Mouse (Mus musculus) midbrain, embryonic 15.5 days (tissue): ENCODE measurements at regions not wholly inside any gene's neighbourhood (a gene's known extent, or its start where the extent isn't known, plus 50 kb on each side); places are given as distances from the start of the nearest gene placed in this dataset.
A peak's percentile ranks its signal among the peaks of the same experiment; 100 is the strongest.

Experiments used
- ATAC-seq: fragments of 200-750 bp; cut with Nextera tagmentation; replicated peaks from 2 replicates; pipeline ENCODE4 v1.8.0; 2017; ENCODE audit warnings: moderate TSS enrichment
- H3K27ac ChIP-seq: fragments of 300-500 bp; sonication (generic); 2 replicates; pipeline ENCODE4 v1.5.1; 2015; ENCODE audit warnings: mild to moderate bottlenecking, inconsistent platforms
- H3K27me3 ChIP-seq: fragments of 300-500 bp; sonication (generic); replicated peaks from 2 replicates; pipeline ENCODE4 v1.6.1; 2015; ENCODE audit warnings: inconsistent platforms
- H3K36me3 ChIP-seq: fragments of 300-500 bp; sonication (generic); replicated peaks from 2 replicates; pipeline ENCODE4 v1.6.1; 2015; ENCODE audit warnings: inconsistent platforms
- H3K4me1 ChIP-seq: fragments of 300-500 bp; sonication (generic); 2 replicates; pipeline ENCODE4 v1.6.1; 2015; ENCODE audit warnings: inconsistent platforms
- H3K4me2 ChIP-seq: fragments of 300-500 bp; sonication (generic); 2 replicates; pipeline ENCODE4 v1.6.1; 2015; ENCODE audit warnings: inconsistent platforms, mild to moderate bottlenecking, moderate library complexity
- H3K4me3 ChIP-seq: fragments of 300-500 bp; sonication (generic); 2 replicates; pipeline ENCODE4 v1.5.1; 2015; ENCODE audit warnings: mild to moderate bottlenecking, inconsistent platforms
- H3K9ac ChIP-seq: fragments of 300-500 bp; sonication (generic); 2 replicates; pipeline ENCODE4 v1.6.1; 2015; ENCODE audit warnings: mild to moderate bottlenecking, inconsistent platforms
- H3K9me3 ChIP-seq: fragments of 300-500 bp; sonication (generic); 2 replicates; pipeline ENCODE4 v1.6.1; 2016; ENCODE audit warnings: inconsistent platforms
- WGBS: fragments of 180-500 bp; shearing (Covaris S2); methylation state at CpG from one replicate; pipeline ENCODE4 v1.1.7; 2015; ENCODE audit warnings: mixed read lengths; 5-methylcytosine and 5-hydroxymethylcytosine counted together

DNA sequence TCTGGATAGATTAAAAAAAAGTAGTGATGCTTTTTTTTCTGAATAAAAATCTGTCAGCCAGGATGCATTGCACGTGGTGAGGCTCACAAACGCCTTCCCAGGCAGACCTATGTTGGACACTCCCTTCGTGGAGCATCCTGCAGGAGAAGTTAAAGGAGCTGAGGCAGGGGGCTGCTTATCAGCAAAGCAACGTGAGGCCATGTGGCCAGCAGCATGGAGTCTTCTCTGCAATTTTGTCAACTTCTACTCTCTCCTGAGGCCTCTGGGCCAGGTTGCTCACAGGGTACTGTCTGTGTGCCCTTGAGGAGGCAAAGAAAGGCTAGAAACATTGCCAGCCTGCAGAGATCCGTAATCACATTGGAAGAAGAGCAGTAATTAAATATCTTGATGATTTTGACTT is 140.0 kb upstream of the Gm17728 start:
- H3K27ac ChIP-seq: no peak overlapping the region
- no peak overlapping the region for H3K4me2 ChIP-seq
- H3K27me3 ChIP-seq: no peaks in the 10 kb centered on the region
- H3K4me3 ChIP-seq: no peak overlapping the region
- H3K36me3 ChIP-seq: no peaks in the 10 kb centered on the region
- no peak for ATAC-seq
- no peak overlapping the region for H3K9ac ChIP-seq
- 77% methylated on average over 5 of the region's 5 CpGs for WGBS
- peaks cover 9% of the 10 kb centered on the region; the same call in 1 of the 2 replicates for H3K4me1 ChIP-seq
- H3K9me3 ChIP-seq: no peaks in the 10 kb centered on the region

DNA sequence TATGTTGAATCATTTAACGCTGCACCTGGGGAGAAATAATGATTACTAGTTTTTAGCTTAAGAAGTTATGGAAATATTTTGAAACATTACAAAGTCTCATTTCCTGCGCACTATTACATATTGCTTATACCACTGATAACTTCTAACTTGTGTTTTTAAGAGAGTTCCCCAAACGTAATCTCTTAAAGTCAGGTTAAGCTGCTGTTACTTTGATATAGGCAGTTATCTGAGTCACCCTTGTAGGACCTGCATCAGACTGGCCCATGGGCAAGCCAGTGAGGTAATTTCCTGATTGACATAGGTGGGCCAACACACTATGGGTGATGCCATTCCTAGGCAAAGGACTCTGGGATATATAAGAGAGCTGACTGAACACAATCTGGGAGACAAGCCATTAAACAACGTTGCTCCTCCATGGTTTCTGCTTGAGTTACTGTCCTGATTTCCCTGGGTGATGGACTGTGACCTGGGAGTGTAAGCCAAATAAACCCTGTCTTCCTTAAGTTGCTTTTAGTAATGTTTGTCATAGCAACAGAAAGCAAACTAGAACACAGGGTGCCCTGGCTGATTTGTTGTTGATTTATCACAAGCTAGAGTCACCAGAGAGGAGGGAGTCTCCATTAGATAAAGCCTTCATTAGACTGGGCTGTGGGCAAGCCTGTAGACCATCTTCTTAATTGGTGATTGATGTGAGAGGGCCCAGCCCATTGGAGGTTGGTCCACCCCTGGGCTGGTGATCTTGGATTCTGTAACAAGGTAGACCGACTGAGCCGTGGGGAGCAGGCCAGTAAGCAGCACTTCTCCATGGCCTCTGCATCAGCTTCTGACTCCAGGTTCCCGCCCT is 139.3 kb upstream of the Gm17728 start:
- no peak for ATAC-seq
- Histone ChIP-seq H3K27me3 (no peaks in the 10 kb centered on the region), H3K36me3 (no peaks in the 10 kb centered on the region), H3K4me3 (no peak overlapping the region), H3K27ac (no peak overlapping the region), H3K9me3 (no peaks in the 10 kb centered on the region), H3K4me2 (no peak overlapping the region), H3K9ac (no peak overlapping the region), H3K4me1 (peaks cover 9% of the 10 kb centered on the region; the same call in 1 of the 2 replicates)
- 92% methylated on average over 7 of the region's 7 CpGs for WGBS

DNA sequence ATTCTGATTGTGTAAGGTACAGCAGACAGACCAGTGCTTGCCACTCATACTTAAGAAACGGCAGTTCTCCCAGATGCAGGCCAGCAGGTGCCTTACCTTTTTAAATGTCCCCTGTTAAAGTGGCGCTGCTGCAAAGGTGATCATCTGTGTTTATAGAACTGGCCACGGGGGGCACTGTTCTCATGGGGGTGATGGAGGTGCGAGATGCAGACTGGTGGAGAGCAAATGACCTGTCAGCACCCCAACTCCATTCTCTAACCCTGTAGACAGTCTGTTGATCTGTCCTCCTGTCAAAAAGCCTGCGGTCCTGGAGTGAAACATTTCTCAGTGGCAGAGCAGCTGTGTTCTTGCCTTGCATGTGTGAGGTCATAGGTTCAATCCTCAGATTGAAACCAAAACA is 135.4 kb upstream of the Gm17728 start:
- ATAC-seq: no peak
- Histone ChIP-seq H3K4me1 (no peaks in the 10 kb centered on the region), H3K4me3 (no peak overlapping the region), H3K9me3 (no peaks in the 10 kb centered on the region), H3K27ac (no peak overlapping the region), H3K36me3 (no peaks in the 10 kb centered on the region), H3K9ac (no peak overlapping the region), H3K27me3 (no peaks in the 10 kb centered on the region), H3K4me2 (no peak overlapping the region)
- WGBS: 61% methylated on average over 5 of the region's 5 CpGs

DNA sequence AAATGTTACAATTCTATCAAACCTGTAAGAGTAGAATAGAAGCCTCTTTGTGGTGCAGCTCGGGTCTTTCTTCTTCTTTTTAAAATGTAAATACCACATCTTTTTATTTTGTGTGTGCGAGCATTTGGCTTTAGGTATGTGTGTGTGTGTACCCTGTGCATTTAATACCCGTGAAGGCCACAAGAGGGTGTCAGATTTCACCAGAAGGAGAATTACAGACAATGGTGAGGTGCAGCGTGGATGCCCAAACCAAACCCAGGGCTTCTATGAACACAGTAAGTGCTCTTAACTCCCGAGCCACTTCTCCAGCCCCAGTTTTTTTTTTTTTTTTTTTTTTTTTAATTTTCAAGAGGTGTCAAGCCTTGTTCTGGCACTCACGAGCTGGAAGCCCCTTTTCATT is 135.0 kb upstream of the Gm17728 start:
- H3K4me3 ChIP-seq: no peak overlapping the region
- no peak for ATAC-seq
- no peaks in the 10 kb centered on the region for H3K4me1 ChIP-seq
- no peak overlapping the region for H3K27ac ChIP-seq
- WGBS: 62% methylated on average over 6 of the region's 6 CpGs
- H3K36me3 ChIP-seq: no peaks in the 10 kb centered on the region
- H3K9ac ChIP-seq: no peak overlapping the region
- H3K4me2 ChIP-seq: no peak overlapping the region
- no peaks in the 10 kb centered on the region for H3K9me3 ChIP-seq
- H3K27me3 ChIP-seq: no peaks in the 10 kb centered on the region

DNA sequence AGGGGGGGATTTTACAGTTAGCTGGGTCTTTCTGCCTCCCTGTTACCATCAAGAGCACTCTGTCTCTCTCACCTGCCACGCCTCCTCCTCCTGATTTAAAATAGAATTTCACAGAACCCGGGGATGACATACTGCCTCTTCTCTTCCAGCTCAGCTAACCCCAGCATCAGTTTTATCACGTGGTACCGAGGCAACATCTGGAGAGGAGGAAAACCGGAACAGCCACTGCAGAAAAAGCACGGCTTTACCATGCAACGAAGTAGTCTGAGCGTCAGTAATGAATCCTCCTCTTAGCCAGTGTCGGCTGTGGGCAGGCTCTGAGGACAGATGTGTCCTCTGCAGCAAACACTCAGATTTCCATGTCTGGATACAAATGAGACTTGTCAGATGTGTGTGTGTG is 134.2 kb upstream of the Gm17728 start:
- H3K4me1 ChIP-seq: no peaks in the 10 kb centered on the region
- no peak overlapping the region for H3K27ac ChIP-seq
- H3K27me3 ChIP-seq: no peaks in the 10 kb centered on the region
- H3K9ac ChIP-seq: no peak overlapping the region
- WGBS: 57% methylated on average over 9 of the region's 9 CpGs
- H3K4me3 ChIP-seq: no peak overlapping the region
- H3K4me2 ChIP-seq: no peak overlapping the region
- no peaks in the 10 kb centered on the region for H3K36me3 ChIP-seq
- ATAC-seq: no peak
- no peaks in the 10 kb centered on the region for H3K9me3 ChIP-seq

DNA sequence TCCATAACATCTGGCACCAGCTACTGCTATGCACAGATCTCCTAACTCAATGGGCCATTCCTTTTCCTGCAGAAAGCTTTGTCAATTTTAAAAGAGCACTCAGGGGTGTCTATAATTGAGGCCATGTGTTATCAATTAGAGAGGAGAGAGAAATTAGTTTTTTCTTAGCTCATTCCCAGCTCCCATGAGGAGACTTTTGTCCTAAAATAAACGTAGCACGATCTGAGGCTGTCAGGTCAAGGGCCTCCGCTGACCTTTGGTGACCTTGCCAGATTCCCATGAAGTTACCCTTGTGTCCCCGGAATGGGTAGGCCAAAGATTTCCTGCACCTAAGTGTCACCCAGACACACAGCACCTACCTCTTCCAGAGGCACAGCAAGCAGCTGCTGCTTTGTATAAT is 130.3 kb upstream of the Gm17728 start:
- no peaks in the 10 kb centered on the region for H3K27me3 ChIP-seq
- no peaks in the 10 kb centered on the region for H3K9me3 ChIP-seq
- no peak overlapping the region for H3K4me2 ChIP-seq
- H3K9ac ChIP-seq: no peak overlapping the region
- 37% methylated on average over 4 of the region's 4 CpGs for WGBS
- H3K27ac ChIP-seq: no peak overlapping the region
- no peak overlapping the region for H3K4me3 ChIP-seq
- H3K36me3 ChIP-seq: no peaks in the 10 kb centered on the region
- no peak for ATAC-seq
- no peaks in the 10 kb centered on the region for H3K4me1 ChIP-seq

DNA sequence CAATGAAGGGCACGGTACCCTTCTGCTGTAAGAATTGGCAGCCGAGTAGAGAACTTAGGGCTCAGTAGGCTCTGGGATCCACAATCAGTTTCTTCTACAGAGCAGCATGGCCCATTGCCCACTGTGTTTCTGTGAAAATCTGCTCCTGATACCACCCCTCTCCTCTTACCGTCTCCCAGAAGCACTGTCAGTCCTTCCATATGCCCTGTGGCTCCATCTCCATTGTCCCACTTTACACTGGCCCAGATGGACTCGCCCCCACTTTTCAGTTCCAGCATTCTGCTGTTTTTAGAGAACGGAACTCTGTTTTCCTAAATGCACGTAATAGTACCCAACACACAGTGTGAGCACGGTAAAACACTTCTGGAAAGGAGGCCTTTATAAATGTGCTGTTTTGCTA is 129.6 kb upstream of the Gm17728 start:
- no peaks in the 10 kb centered on the region for H3K9me3 ChIP-seq
- H3K4me2 ChIP-seq: no peak overlapping the region
- 86% methylated on average over 7 of the region's 7 CpGs for WGBS
- no peaks in the 10 kb centered on the region for H3K36me3 ChIP-seq
- no peaks in the 10 kb centered on the region for H3K27me3 ChIP-seq
- H3K9ac ChIP-seq: no peak overlapping the region
- no peak overlapping the region for H3K4me3 ChIP-seq
- H3K27ac ChIP-seq: no peak overlapping the region
- ATAC-seq: no peak
- H3K4me1 ChIP-seq: no peaks in the 10 kb centered on the region

DNA sequence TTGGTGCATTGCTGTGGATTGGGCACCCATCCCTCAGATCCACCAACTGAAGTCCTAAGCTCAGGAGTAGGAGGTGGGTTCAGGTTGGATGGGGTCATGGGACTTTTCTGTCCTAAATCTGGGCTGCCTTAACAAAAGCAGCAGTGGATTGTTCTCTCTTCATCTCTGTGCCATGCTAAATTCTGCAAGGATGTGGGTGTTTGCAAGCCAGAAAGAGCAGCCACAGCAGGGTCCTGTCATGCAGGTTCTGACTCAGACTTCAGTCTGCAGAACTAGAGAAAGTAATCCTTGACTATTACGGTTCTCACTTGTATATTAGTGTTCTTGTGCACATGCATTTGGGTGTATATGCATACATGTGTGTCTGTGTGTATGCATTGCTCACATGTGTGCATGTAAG is 125.5 kb upstream of the Gm17728 start:
- Histone ChIP-seq H3K9me3 (no peaks in the 10 kb centered on the region), H3K36me3 (no peaks in the 10 kb centered on the region), H3K4me3 (no peak overlapping the region), H3K27ac (no peak overlapping the region), H3K4me2 (no peak overlapping the region), H3K27me3 (no peaks in the 10 kb centered on the region), H3K9ac (no peak overlapping the region), H3K4me1 (peaks cover 2% of the 10 kb centered on the region)
- no peak for ATAC-seq
- WGBS: 85% methylated on average over 1 of the region's 1 CpGs

DNA sequence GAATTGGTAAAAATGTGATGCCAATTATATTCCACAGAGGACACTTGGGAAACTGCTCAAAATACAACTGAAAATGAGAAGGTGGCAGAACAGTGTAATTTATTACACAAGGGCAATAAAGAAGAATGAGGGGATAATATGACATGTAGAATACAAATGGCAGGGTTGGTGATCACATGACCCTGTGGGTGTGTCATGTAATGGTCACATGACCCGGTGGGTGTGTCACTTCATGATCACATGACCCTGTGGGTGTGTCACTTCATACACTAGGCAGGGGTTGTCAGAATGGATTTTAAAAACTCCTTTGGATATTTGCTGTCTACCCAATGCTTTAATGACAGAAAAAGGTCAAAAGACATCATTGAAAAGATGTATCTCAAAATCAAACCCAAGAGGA is 123.6 kb upstream of the Gm17728 start:
- H3K27me3 ChIP-seq: no peaks in the 10 kb centered on the region
- WGBS: 97% methylated on average over 1 of the region's 1 CpGs

DNA sequence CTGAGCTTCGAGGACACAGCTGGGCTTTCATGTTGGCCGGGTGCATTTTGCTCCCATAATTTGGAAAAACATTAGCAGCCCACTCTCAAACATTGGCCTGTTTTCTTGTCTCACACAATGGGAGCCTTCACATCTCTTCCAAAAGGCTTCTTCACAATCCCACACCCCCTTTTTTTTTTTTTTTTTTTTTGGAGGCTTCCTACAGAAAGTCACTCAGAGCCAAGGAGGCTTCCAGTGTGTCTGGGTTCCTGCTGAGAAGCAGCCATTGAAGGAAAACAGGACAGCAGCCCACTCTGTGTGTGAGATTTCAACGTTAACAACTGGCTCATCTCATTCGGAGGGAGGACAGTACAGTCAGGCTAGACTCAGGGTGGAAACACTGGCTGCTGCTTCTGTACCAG is 120.8 kb upstream of the Gm17728 start:
- WGBS: 34% methylated on average over 4 of the region's 4 CpGs
- Histone ChIP-seq H3K27ac (peak overlapping the region; percentile 42), H3K4me2 (no peak overlapping the region), H3K4me1 (peaks cover 6% of the 10 kb centered on the region), H3K9ac (no peak overlapping the region), H3K4me3 (no peak overlapping the region), H3K36me3 (no peaks in the 10 kb centered on the region), H3K27me3 (no peaks in the 10 kb centered on the region), H3K9me3 (no peaks in the 10 kb centered on the region)
- ATAC-seq: no peak

More for the DNA sequence above, 123.6 kb upstream of the Gm17728 start:
- Histone ChIP-seq H3K4me3 (no peak overlapping the region), H3K9me3 (no peaks in the 10 kb centered on the region), H3K4me2 (no peak overlapping the region), H3K9ac (no peak overlapping the region), H3K4me1 (peaks cover 6% of the 10 kb centered on the region), H3K36me3 (no peaks in the 10 kb centered on the region), H3K27ac (no peak overlapping the region)
- ATAC-seq: no peak

DNA sequence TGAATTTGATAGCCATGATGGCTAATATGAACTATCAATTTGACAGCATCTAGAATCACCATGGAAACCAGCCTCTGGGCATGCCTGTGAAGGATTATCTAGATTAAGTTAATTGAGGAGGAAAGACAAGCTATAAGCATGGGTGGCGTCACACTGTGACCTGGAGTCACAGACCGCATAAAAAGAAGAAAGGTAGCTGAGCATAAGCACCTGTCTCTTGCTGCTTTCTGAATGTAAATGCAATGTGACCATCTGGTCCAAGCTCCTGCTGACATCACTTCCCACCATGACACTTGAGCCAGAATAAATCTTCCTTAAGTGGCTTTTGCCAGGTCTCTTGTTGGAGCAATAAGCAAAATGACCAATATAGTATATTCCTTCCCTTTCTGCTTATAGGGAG is 113.4 kb upstream of the Gm17728 start:
- Histone ChIP-seq H3K27ac (no peak overlapping the region), H3K9ac (no peak overlapping the region), H3K9me3 (no peaks in the 10 kb centered on the region), H3K27me3 (no peaks in the 10 kb centered on the region), H3K4me1 (no peaks in the 10 kb centered on the region), H3K36me3 (no peaks in the 10 kb centered on the region), H3K4me3 (no peak overlapping the region), H3K4me2 (no peak overlapping the region)
- no peak for ATAC-seq
- WGBS: 43% methylated on average over 2 of the region's 2 CpGs

DNA sequence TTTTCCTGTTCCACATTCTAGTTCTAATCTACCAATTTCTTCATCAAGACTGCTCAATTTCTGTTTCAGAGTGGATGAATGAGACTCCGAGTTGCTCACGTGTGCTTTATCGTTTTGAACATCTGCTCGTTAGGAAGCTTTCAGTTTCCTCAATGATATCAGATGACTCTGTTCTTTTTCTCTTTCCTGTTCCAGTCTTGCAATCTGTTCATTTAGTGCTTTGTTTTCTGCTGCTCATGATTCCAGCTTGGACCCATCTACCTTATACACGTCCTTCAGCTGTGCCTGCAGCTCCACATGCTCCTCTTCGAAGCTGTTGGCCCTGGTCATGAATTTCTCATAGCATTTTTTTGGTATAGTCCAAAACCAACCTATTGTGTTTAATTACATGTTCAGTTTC is 99.1 kb upstream of the Gm17728 start:
- WGBS: 84% methylated on average over 6 of the region's 6 CpGs
- Histone ChIP-seq H3K36me3 (no peaks in the 10 kb centered on the region), H3K4me2 (no peak overlapping the region), H3K27ac (no peak overlapping the region), H3K9me3 (no peaks in the 10 kb centered on the region), H3K4me3 (no peak overlapping the region), H3K4me1 (no peaks in the 10 kb centered on the region), H3K27me3 (no peaks in the 10 kb centered on the region), H3K9ac (no peak overlapping the region)
- no peak for ATAC-seq

DNA sequence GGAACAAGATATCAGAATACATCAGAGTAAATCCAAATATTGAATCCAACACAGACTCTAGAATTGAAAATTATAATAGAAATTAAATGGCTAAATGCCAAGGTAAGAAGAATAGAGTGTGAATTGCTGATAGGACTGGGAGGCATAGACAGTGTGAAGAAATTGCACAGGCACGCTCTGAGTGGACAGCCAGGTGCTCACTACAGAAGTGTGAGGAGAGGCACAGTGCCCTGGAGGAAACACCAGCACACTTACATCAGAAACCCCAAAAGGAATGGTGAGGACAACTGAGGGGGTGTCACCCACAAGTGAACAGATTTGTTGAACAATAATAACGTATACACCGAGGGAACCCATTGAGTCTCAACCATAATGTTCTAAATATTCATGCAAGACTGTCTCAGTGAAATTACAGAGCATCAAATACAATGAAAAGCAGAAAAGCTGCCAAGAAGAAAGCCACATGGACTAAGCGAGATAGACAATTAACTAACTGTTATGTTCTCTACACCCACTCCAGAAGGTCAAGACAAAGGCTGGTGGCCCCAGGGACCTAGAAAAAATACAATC is 92.9 kb upstream of the Gm17728 start:
- no peak for ATAC-seq

More for the DNA sequence above, 92.9 kb upstream of the Gm17728 start:
- Histone ChIP-seq H3K4me3 (no peak overlapping the region), H3K4me2 (no peak overlapping the region), H3K4me1 (no peaks in the 10 kb centered on the region), H3K27ac (no peak overlapping the region), H3K36me3 (no peaks in the 10 kb centered on the region), H3K9ac (no peak overlapping the region), H3K9me3 (no peaks in the 10 kb centered on the region), H3K27me3 (no peaks in the 10 kb centered on the region)
- WGBS: 69% methylated on average over 4 of the region's 4 CpGs
